Mouse (Mus musculus): ENCODE measurements around the gene Usp45.
A peak's percentile ranks its signal among the peaks of the same experiment; 100 is the strongest.

GRCm38 (mm10) chr4:21847481-21848286 is 80.7 kb downstream of the Usp45 start, which contains the start of gene Pnisr:
- TF ChIP-seq CTCF (IDR thresholded peaks at IDR 0.05; ENCODE audit: low read depth, low read length) (peak; percentile 37; the same call in 1 of the 2 replicates), TAL1 (conservative IDR thresholded peaks at IDR 0.05; ENCODE audit: low read depth, low read length) (no peak), GATA1 (IDR thresholded peaks at IDR 0.05; ENCODE audit: borderline replicate concordance, low read length) (no peak)
